Mouse (Mus musculus) spleen, adult 2 months (tissue): ENCODE results near the gene Mrc2.

ENCODE experiments used
- CTCF ChIP-seq: fragments of 200-500 bp; IDR thresholded peaks from 2 replicates; pipeline ENCODE4 v1.5.1; 2011; ENCODE audit warnings: mild to moderate bottlenecking, inconsistent platforms; ENCODE audit not compliant: insufficient read depth, insufficient read length, insufficient replicate concordance; ENCODE audit errors: extremely low read depth
- POLR2A ChIP-seq: fragments of 200-500 bp; IDR thresholded peaks from 2 replicates; pipeline ENCODE4 v1.6.1; 2011; ENCODE audit warnings: low read depth, low read length, inconsistent platforms

GRCm38 (mm10) chr11:105375821-105376235 lies 83.4 kb downstream of the Mrc2 start:
- TF ChIP-seq CTCF (no peak), POLR2A (no peak)
